Mouse (Mus musculus): ENCODE measurements around the gene Nek7.

Nek7 gene

GRCm38 (mm10) chr1:138571038-138571441, 48.9 kb downstream of the Nek7 start:
- DNase-seq (ENCODE audit: low read depth, low spot score), result no peak

GRCm38 (mm10) chr1:138568434-138569232, 51.3 kb downstream of the Nek7 start:
- no peak for DNase-seq (ENCODE audit: low read depth, low spot score)

- DNase-seq (ENCODE audit: low read depth, low spot score), result no peak
Measured at GRCm38 (mm10) chr1:138567946-138568345, 52.0 kb downstream of the Nek7 start.

GRCm38 (mm10) chr1:138564677-138565076, 55.3 kb downstream of the Nek7 start:
- no peak for DNase-seq (ENCODE audit: low read depth, low spot score)

- no peak for DNase-seq (ENCODE audit: low read depth, low spot score)
Measured at GRCm38 (mm10) chr1:138560733-138561132, 59.2 kb downstream of the Nek7 start.

- DNase-seq (ENCODE audit: low read depth, low spot score), result no peak
Measured at GRCm38 (mm10) chr1:138559213-138560101, 60.5 kb downstream of the Nek7 start.

- DNase-seq (ENCODE audit: low read depth, low spot score), result peak; percentile 33
Measured at GRCm38 (mm10) chr1:138558342-138558741, 61.6 kb downstream of the Nek7 start.

GRCm38 (mm10) chr1:138554926-138555325, 65.0 kb downstream of the Nek7 start:
- DNase-seq (ENCODE audit: low read depth, low spot score), result no peak

GRCm38 (mm10) chr1:138550184-138550583, 69.8 kb downstream of the Nek7 start:
- DNase-seq (ENCODE audit: low read depth, low spot score), result peak; percentile 21

GRCm38 (mm10) chr1:138542170-138542515, 77.8 kb downstream of the Nek7 start:
- no peak for DNase-seq (ENCODE audit: low read depth, low spot score)

GRCm38 (mm10) chr1:138541495-138542169, 78.3 kb downstream of the Nek7 start:
- no peak for DNase-seq (ENCODE audit: low read depth, low spot score)

- DNase-seq (ENCODE audit: low read depth, low spot score), result no peak
Measured at GRCm38 (mm10) chr1:138539713-138540112, 80.2 kb downstream of the Nek7 start.

GRCm38 (mm10) chr1:138538217-138538616, 81.7 kb downstream of the Nek7 start:
- DNase-seq (ENCODE audit: low read depth, low spot score), result no peak

- no peak for DNase-seq (ENCODE audit: low read depth, low spot score)
Measured at GRCm38 (mm10) chr1:138535758-138536574, 84.0 kb downstream of the Nek7 start.

- no peak for DNase-seq (ENCODE audit: low read depth, low spot score)
Measured at GRCm38 (mm10) chr1:138530604-138531003, 89.3 kb downstream of the Nek7 start.

GRCm38 (mm10) chr1:138523962-138524361, 96.0 kb downstream of the Nek7 start:
- no peak for DNase-seq (ENCODE audit: low read depth, low spot score)

GRCm38 (mm10) chr1:138518235-138518634, 101.7 kb downstream of the Nek7 start:
- no peak for DNase-seq (ENCODE audit: low read depth, low spot score)

- no peak for DNase-seq (ENCODE audit: low read depth, low spot score)
Measured at GRCm38 (mm10) chr1:138517360-138518099, 102.4 kb downstream of the Nek7 start.

- DNase-seq (ENCODE audit: low read depth, low spot score), result no peak
Measured at GRCm38 (mm10) chr1:138516946-138517345, 103.0 kb downstream of the Nek7 start.

GRCm38 (mm10) chr1:138515362-138515761, 104.6 kb downstream of the Nek7 start:
- DNase-seq (ENCODE audit: low read depth, low spot score), result no peak

- DNase-seq (ENCODE audit: low read depth, low spot score), result no peak
Measured at GRCm38 (mm10) chr1:138513982-138514381, 106.0 kb downstream of the Nek7 start.
